Mouse (Mus musculus) cortical plate, adult 2 months (tissue): ENCODE data around the gene Ezr.

Source experiments
- CTCF ChIP-seq: fragments of 200-500 bp; IDR thresholded peaks from 2 replicates; pipeline ENCODE4 v1.5.1; 2011; ENCODE audit warnings: mild to moderate bottlenecking, control low read depth, low read length; ENCODE audit not compliant: insufficient read depth; ENCODE audit errors: extremely low read depth
- POLR2A ChIP-seq: fragments of 200-500 bp; IDR thresholded peaks from 2 replicates; pipeline ENCODE4 v1.6.1; 2011; ENCODE audit warnings: mild to moderate bottlenecking, low read length, control low read depth; ENCODE audit not compliant: insufficient read depth; ENCODE audit errors: extremely low read depth

GRCm38 (mm10) chr17:6794160-6794751 is 11.7 kb upstream of the Ezr start:
- TF ChIP-seq POLR2A (no peak), CTCF (no peak)
